Mouse (Mus musculus): Measurements from ENCODE around the gene AI182371. TPM values are rescaled to one million over a fixed set of nuclear protein-coding genes. Genes with fewer than 3 reads are reported as not detected.

Gene AI182371
- polyA plus RNA-seq, 2 experiments = 0.98 TPM; not detected in 1

DNA sequence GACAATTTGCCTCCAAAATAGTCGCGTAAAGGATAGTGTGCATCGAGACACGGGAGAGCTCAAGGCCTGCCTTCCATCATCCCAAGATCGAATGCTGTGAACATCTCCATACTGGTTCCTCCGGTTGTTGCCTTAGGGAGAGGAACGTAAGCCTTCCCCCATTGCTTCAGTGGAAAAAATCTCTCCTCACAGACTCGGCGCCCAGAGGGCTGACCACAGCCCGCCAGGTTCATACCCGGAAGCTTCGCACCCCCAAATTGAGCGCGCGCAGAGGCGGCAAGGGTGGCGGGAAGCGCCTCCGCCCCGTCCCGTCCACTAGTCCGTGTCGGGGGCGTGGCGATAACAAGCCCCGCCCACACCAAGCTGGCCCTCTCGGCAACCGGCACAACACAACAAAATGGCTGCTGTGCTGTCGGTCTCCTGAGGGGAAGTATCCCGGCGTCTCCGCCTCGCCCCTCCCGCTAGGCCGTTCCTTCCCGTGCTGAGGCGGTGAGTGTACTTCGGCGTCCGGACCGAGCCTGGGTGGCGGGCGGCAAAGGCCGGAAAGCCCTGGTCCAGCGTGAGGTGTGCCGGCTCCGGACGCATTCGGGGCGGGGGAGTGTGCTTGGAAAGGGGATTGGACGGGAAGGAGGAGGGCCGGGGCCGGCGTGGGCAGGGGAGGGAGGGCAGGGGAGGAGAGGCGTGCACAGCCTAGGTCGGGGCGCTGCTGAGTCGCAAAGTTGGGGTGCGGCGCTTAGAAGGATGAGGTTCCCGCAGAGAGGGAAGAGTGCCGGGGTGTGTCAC, 8.0 kb upstream of the AI182371 start, which contains the start of gene Cntrl:
Cntrl (plus strand) TSS at position 352 of the 783 bp plus-strand sequence.
- DNase-seq (ENCODE audit: low spot score) = peak; percentile 92
- 0 out of 2 replicates have a peak, but pooled peaks have one; percentile 44 for TF ChIP-seq POLR2A (IDR thresholded peaks at IDR 0.05; ENCODE audit: borderline replicate concordance, extremely low read depth, insufficient read depth, insufficient read length)
- no peaks in the 10 kb centered on the region for H3K27me3 ChIP-seq (ENCODE audit: control insufficient read depth, insufficient read depth, low read length)
- no peaks in the 10 kb centered on the region for H3K36me3 ChIP-seq (ENCODE audit: control insufficient read depth, insufficient read depth, low read length)
- H3K4me2 ChIP-seq (replicated peaks; ENCODE audit: low read depth, low read length, severe bottlenecking) = peak within 1 kb of the TSS; percentile 63
- peak within 1 kb of the TSS; percentile 61 for H3K4me3 ChIP-seq (replicated peaks; ENCODE audit: low read length)
- H3K27ac ChIP-seq (replicated peaks; ENCODE audit: low read depth, low read length) = peak within 1 kb of the TSS; percentile 52
- peak; percentile 97 for ATAC-seq (ENCODE audit: low FRiP score, low read depth)
- WGBS = 1% methylated on average over 58 of the region's 62 CpGs
- H3K9ac ChIP-seq (ENCODE audit: low read depth, low read length, severe bottlenecking) = peak within 1 kb of the TSS; percentile 55
- H3K9me3 ChIP-seq (ENCODE audit: control insufficient read depth, low read length) = no peaks in the 10 kb centered on the region
- no peaks in the 10 kb centered on the region for H3K4me1 ChIP-seq (ENCODE audit: control insufficient read depth, insufficient read depth, low read length)

DNA sequence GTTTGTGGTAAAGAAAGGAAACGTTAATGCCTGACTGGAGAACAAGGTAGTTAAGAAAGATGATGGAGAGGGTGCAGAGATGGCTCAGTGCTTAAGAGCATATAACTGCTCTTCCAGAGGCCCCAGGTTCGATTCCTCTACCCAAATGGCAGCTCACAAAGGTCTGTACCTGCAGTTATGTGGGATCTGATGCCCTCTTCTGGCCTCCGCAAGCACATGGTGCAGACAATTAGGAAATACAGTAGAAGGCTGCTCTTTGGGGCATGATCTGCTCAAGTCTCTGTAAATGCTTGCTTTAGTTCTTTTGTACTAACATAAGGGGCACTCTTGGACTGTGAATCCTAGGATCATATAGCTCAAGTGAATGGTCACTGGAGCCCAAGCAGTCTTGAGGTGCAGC, 7.4 kb upstream of the AI182371 start:
- Histone ChIP-seq H3K9ac (ENCODE audit: low read depth, low read length, severe bottlenecking) (peak overlapping the region; percentile 55), H3K4me2 (replicated peaks; ENCODE audit: low read depth, low read length, severe bottlenecking) (peak overlapping the region; percentile 63), H3K4me1 (ENCODE audit: control insufficient read depth, insufficient read depth, low read length) (no peaks in the 10 kb centered on the region), H3K4me3 (replicated peaks; ENCODE audit: low read length) (peak overlapping the region; percentile 61), H3K27me3 (ENCODE audit: control insufficient read depth, insufficient read depth, low read length) (no peaks in the 10 kb centered on the region), H3K27ac (replicated peaks; ENCODE audit: low read depth, low read length) (peak overlapping the region; percentile 52), H3K9me3 (ENCODE audit: control insufficient read depth, low read length) (no peaks in the 10 kb centered on the region), H3K36me3 (ENCODE audit: control insufficient read depth, insufficient read depth, low read length) (no peaks in the 10 kb centered on the region)
- WGBS = 37% methylated on average over 3 of the region's 3 CpGs
- peak; percentile 19; the same call in 1 of the 2 replicates for ATAC-seq (ENCODE audit: low FRiP score, low read depth)
- TF ChIP-seq POLR2A (IDR thresholded peaks at IDR 0.05; ENCODE audit: borderline replicate concordance, extremely low read depth, insufficient read depth, insufficient read length) = no peak
- DNase-seq (ENCODE audit: low spot score) = peak; percentile 65

DNA sequence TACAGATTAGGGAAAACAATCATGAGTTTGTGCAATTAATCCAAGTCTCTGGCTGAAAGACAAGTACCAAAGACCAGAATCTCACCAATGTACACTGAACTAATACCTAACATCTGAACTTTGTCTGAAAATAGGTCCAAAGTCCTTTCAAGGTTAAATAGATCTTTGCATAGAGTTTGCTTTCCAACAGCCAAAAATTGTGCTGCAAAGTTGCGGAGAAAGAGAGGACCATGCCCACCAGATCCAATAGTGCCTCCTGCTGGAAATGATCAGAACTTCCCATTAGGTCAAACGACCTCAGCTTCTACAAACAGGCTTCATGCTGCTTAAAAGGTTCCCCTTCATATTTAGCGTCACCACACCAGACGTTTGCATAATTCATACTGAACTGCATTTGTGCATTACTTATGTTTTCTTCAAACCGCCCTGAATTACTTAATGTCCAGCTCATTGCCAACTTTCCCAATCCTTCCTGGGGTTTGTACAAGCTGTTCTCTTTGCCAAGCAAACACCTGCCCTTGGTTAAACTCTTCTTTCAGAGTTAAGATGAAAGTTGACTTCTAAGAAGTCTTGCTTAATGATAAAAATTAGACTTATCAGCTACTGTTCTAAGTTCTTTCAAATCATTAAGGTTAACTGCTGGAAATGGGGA, 6.8 kb upstream of the AI182371 start:
- no peaks in the 10 kb centered on the region for H3K27me3 ChIP-seq (ENCODE audit: control insufficient read depth, insufficient read depth, low read length)
- no peak overlapping the region for H3K9ac ChIP-seq (ENCODE audit: low read depth, low read length, severe bottlenecking)
- H3K4me2 ChIP-seq (replicated peaks; ENCODE audit: low read depth, low read length, severe bottlenecking) = no peak overlapping the region
- H3K4me3 ChIP-seq (replicated peaks; ENCODE audit: low read length) = no peak overlapping the region
- H3K36me3 ChIP-seq (ENCODE audit: control insufficient read depth, insufficient read depth, low read length) = no peaks in the 10 kb centered on the region
- H3K9me3 ChIP-seq (ENCODE audit: control insufficient read depth, low read length) = no peaks in the 10 kb centered on the region
- ATAC-seq (ENCODE audit: low FRiP score, low read depth) (no peak), DNase-seq (ENCODE audit: low spot score) (peak; percentile 54)
- no peaks in the 10 kb centered on the region for H3K4me1 ChIP-seq (ENCODE audit: control insufficient read depth, insufficient read depth, low read length)
- no peak for TF ChIP-seq POLR2A (IDR thresholded peaks at IDR 0.05; ENCODE audit: borderline replicate concordance, extremely low read depth, insufficient read depth, insufficient read length)
- 50% methylated on average over 5 of the region's 5 CpGs for WGBS
- no peak overlapping the region for H3K27ac ChIP-seq (replicated peaks; ENCODE audit: low read depth, low read length)

DNA sequence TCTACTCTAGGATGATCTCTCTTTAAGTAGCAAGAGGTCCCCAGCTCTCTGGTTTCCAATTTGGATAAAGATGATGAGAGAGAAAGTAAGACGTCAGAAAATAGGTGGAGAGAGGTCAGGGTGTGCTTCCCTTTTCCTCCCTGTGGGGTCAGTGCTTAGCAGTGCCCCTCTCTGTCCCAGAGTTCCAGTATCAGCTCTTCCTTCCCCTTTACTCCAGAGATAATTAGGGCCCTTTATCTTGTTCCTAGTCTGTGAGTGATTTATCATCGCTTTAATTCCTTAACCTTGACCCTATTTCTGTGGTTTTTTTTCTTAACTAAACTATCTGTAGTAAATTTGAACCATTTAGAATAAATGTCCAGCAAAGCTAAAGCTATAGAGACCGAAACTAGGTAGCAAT, 3.5 kb upstream of the AI182371 start:
- no peak overlapping the region for H3K9ac ChIP-seq (ENCODE audit: low read depth, low read length, severe bottlenecking)
- H3K4me2 ChIP-seq (replicated peaks; ENCODE audit: low read depth, low read length, severe bottlenecking) = no peak overlapping the region
- H3K4me1 ChIP-seq (ENCODE audit: control insufficient read depth, insufficient read depth, low read length) = no peaks in the 10 kb centered on the region
- no peaks in the 10 kb centered on the region for H3K27me3 ChIP-seq (ENCODE audit: control insufficient read depth, insufficient read depth, low read length)
- 63% methylated on average over 3 of the region's 3 CpGs for WGBS
- H3K9me3 ChIP-seq (ENCODE audit: control insufficient read depth, low read length) = no peaks in the 10 kb centered on the region
- no peak overlapping the region for H3K27ac ChIP-seq (replicated peaks; ENCODE audit: low read depth, low read length)
- H3K36me3 ChIP-seq (ENCODE audit: control insufficient read depth, insufficient read depth, low read length) = no peaks in the 10 kb centered on the region
- no peak for TF ChIP-seq POLR2A (IDR thresholded peaks at IDR 0.05; ENCODE audit: borderline replicate concordance, extremely low read depth, insufficient read depth, insufficient read length)
- no peak overlapping the region for H3K4me3 ChIP-seq (replicated peaks; ENCODE audit: low read length)
- DNase-seq (ENCODE audit: low spot score) = no peak
- no peak for ATAC-seq (ENCODE audit: low FRiP score, low read depth)

DNA sequence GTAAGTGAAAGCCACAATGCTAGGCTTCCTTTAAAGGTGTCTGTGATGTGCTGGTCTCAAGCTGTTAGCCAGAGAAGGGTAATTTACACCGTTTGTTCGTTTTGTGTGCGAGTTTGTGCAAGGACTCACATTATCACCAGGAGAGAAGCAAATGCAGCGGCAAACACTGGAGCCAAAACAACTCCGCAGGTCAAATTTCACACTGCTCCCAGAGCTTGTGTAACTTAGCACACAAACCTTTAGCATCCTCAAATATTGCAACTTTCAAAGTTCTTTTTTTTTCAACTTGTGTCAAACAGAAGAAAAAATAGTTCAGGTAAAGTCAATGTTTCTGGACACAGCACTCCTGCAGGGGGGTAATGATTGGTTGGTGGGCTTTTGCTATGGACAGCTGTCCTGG, 2.2 kb upstream of the AI182371 start:
- no peak for ATAC-seq (ENCODE audit: low FRiP score, low read depth)
- 45% methylated on average over 5 of the region's 5 CpGs for WGBS
- no peak for TF ChIP-seq POLR2A (IDR thresholded peaks at IDR 0.05; ENCODE audit: borderline replicate concordance, extremely low read depth, insufficient read depth, insufficient read length)

More for the DNA sequence above, 2.2 kb upstream of the AI182371 start:
- no peaks in the 10 kb centered on the region for H3K9me3 ChIP-seq (ENCODE audit: control insufficient read depth, low read length)
- H3K4me1 ChIP-seq (ENCODE audit: control insufficient read depth, insufficient read depth, low read length) = no peaks in the 10 kb centered on the region
- no peak for DNase-seq (ENCODE audit: low spot score)
- no peak overlapping the region for H3K4me2 ChIP-seq (replicated peaks; ENCODE audit: low read depth, low read length, severe bottlenecking)
- H3K27ac ChIP-seq (replicated peaks; ENCODE audit: low read depth, low read length) = no peak overlapping the region
- no peaks in the 10 kb centered on the region for H3K36me3 ChIP-seq (ENCODE audit: control insufficient read depth, insufficient read depth, low read length)
- H3K4me3 ChIP-seq (replicated peaks; ENCODE audit: low read length) = no peak overlapping the region
- no peaks in the 10 kb centered on the region for H3K27me3 ChIP-seq (ENCODE audit: control insufficient read depth, insufficient read depth, low read length)
- H3K9ac ChIP-seq (ENCODE audit: low read depth, low read length, severe bottlenecking) = no peak overlapping the region

All from limb, embryonic 14.5 days (tissue).